Mouse (Mus musculus) hindbrain, embryonic 16.5 days (tissue): ENCODE data around the gene Msi2. TPM values are rescaled to one million over a fixed set of nuclear protein-coding genes. Genes with fewer than 3 reads are reported as not detected.

Experiments
- ATAC-seq: fragments of 200-750 bp; cut with Nextera tagmentation; 2 replicates; pipeline ENCODE4 v1.8.0; 2017; ENCODE audit warnings: moderate TSS enrichment, moderate library complexity
- H3K27ac ChIP-seq: fragments of 300-500 bp; sonication (generic); 2 replicates; pipeline ENCODE4 v1.5.1; 2014; ENCODE audit warnings: low read depth, mild to moderate bottlenecking, control low read depth, low read length, moderate library complexity
- H3K27me3 ChIP-seq: fragments of 300-500 bp; sonication (generic); replicated peaks from 2 replicates; pipeline ENCODE4 v1.6.1; 2014; ENCODE audit warnings: low read length; ENCODE audit not compliant: control insufficient read depth, insufficient read depth
- H3K36me3 ChIP-seq: fragments of 300-500 bp; sonication (generic); 2 replicates; pipeline ENCODE4 v1.6.1; 2014; ENCODE audit warnings: mild to moderate bottlenecking, low read length, moderate library complexity, mixed read lengths; ENCODE audit not compliant: control insufficient read depth, insufficient read depth
- H3K4me1 ChIP-seq: fragments of 300-500 bp; sonication (generic); 2 replicates; pipeline ENCODE4 v1.6.1; 2014; ENCODE audit warnings: low read depth, low read length; ENCODE audit not compliant: control insufficient read depth, insufficient read depth
- H3K4me2 ChIP-seq: fragments of 300-500 bp; sonication (generic); 2 replicates; pipeline ENCODE4 v1.6.1; 2014; ENCODE audit warnings: mild to moderate bottlenecking, low read length, control low read depth, moderate library complexity
- H3K4me3 ChIP-seq: fragments of 300-500 bp; sonication (generic); 2 replicates; pipeline ENCODE4 v1.5.1; 2014; ENCODE audit warnings: mild to moderate bottlenecking, low read length, control low read depth, moderate library complexity
- H3K9ac ChIP-seq: fragments of 300-500 bp; sonication (generic); 2 replicates; pipeline ENCODE4 v1.6.1; 2014; ENCODE audit warnings: low read depth, mild to moderate bottlenecking, control low read depth, low read length, moderate library complexity
- H3K9me3 ChIP-seq: fragments of 300-500 bp; sonication (generic); 2 replicates; pipeline ENCODE4 v1.6.1; 2014; ENCODE audit warnings: mild to moderate bottlenecking, low read length, moderate library complexity; ENCODE audit not compliant: control insufficient read depth
- WGBS: fragments of 180-500 bp; shearing (Covaris S2); extraction: QIAGEN DNeasy Blood & Tissue Kit; methylation state at CpG from one replicate; pipeline ENCODE4 v1.1.7; 2014; 5-methylcytosine and 5-hydroxymethylcytosine counted together
- polyA plus RNA-seq: library from polyadenylated mRNA; unstranded; fragments of >200 nt; fragmentation: Nextera tagmentation; extraction: Ambion mirVana; gene quantifications from 2 replicates; pipeline ENCODE4 v1.2.1, GENCODE M21; 2015

Msi2 gene
- polyA plus RNA-seq, 1 experiment from 2014 or later: 31.0 TPM

- no peak overlapping the region for H3K4me2 ChIP-seq
- H3K4me1 ChIP-seq: peaks cover 34% of the 10 kb centered on the region
- no peak overlapping the region; the same call in 1 of the 2 replicates for H3K27ac ChIP-seq
- no peak overlapping the region for H3K9ac ChIP-seq
- no peak for ATAC-seq
- H3K4me3 ChIP-seq: no peak overlapping the region
- no peaks in the 10 kb centered on the region for H3K9me3 ChIP-seq
- WGBS: 67% methylated on average over 7 of the region's 7 CpGs
- H3K27me3 ChIP-seq: no peaks in the 10 kb centered on the region
- H3K36me3 ChIP-seq: no peaks in the 10 kb centered on the region
Observed at GRCm38 (mm10) chr11:88602471-88603120, 115.7 kb downstream of the Msi2 start.

GRCm38 (mm10) chr11:88600194-88600593 is 118.1 kb downstream of the Msi2 start:
- no peak for ATAC-seq
- Histone ChIP-seq H3K36me3 (no peaks in the 10 kb centered on the region), H3K9me3 (no peaks in the 10 kb centered on the region), H3K27ac (peak overlapping the region; percentile 27; the same call in 1 of the 2 replicates), H3K4me2 (no peak overlapping the region), H3K9ac (no peak overlapping the region), H3K4me1 (peaks cover 21% of the 10 kb centered on the region), H3K4me3 (no peak overlapping the region), H3K27me3 (no peaks in the 10 kb centered on the region)
- 84% methylated on average over 3 of the region's 3 CpGs for WGBS

- no peaks in the 10 kb centered on the region for H3K27me3 ChIP-seq
- peak overlapping the region; percentile 20 for H3K27ac ChIP-seq
- ATAC-seq: peak; percentile 68
- H3K9me3 ChIP-seq: no peaks in the 10 kb centered on the region
- H3K4me2 ChIP-seq: peak overlapping the region; percentile 17; the same call in 1 of the 2 replicates
- H3K9ac ChIP-seq: no peak overlapping the region; the same call in 1 of the 2 replicates
- H3K36me3 ChIP-seq: no peaks in the 10 kb centered on the region
- H3K4me3 ChIP-seq: no peak overlapping the region
- H3K4me1 ChIP-seq: peaks cover 26% of the 10 kb centered on the region
- WGBS: 43% methylated on average over 17 of the region's 17 CpGs
Observed at GRCm38 (mm10) chr11:88599332-88600130, 118.8 kb downstream of the Msi2 start.

GRCm38 (mm10) chr11:88598848-88599175 is 119.5 kb downstream of the Msi2 start:
- H3K9ac ChIP-seq: no peak overlapping the region; the same call in 1 of the 2 replicates
- no peaks in the 10 kb centered on the region for H3K9me3 ChIP-seq
- no peaks in the 10 kb centered on the region for H3K36me3 ChIP-seq
- no peak overlapping the region for H3K4me2 ChIP-seq
- no peak for ATAC-seq
- WGBS: 58% methylated on average over 3 of the region's 3 CpGs
- H3K4me1 ChIP-seq: peaks cover 29% of the 10 kb centered on the region
- no peak overlapping the region for H3K4me3 ChIP-seq
- no peaks in the 10 kb centered on the region for H3K27me3 ChIP-seq
- peak overlapping the region; percentile 20 for H3K27ac ChIP-seq

GRCm38 (mm10) chr11:88598150-88598847 is 120.0 kb downstream of the Msi2 start:
- Histone ChIP-seq H3K27ac (peak overlapping the region; percentile 20; the same call in 1 of the 2 replicates), H3K9ac (no peak overlapping the region; the same call in 1 of the 2 replicates), H3K9me3 (no peaks in the 10 kb centered on the region), H3K27me3 (no peaks in the 10 kb centered on the region), H3K36me3 (no peaks in the 10 kb centered on the region), H3K4me3 (no peak overlapping the region), H3K4me2 (no peak overlapping the region), H3K4me1 (peaks cover 31% of the 10 kb centered on the region)
- ATAC-seq: no peak
- WGBS: 56% methylated on average over 11 of the region's 11 CpGs

- H3K9ac ChIP-seq: no peak overlapping the region
- 0 out of 2 replicates have a peak overlapping the region, but pooled peaks have one; percentile 3 for H3K27ac ChIP-seq
- H3K27me3 ChIP-seq: no peaks in the 10 kb centered on the region
- peaks cover 31% of the 10 kb centered on the region for H3K4me1 ChIP-seq
- no peak overlapping the region for H3K4me3 ChIP-seq
- H3K36me3 ChIP-seq: no peaks in the 10 kb centered on the region
- ATAC-seq: no peak
- 49% methylated on average over 4 of the region's 4 CpGs for WGBS
- no peak overlapping the region for H3K4me2 ChIP-seq
- H3K9me3 ChIP-seq: no peaks in the 10 kb centered on the region
Observed at GRCm38 (mm10) chr11:88595616-88596015, 122.7 kb downstream of the Msi2 start.

- H3K9me3 ChIP-seq: no peaks in the 10 kb centered on the region
- 54% methylated on average over 13 of the region's 13 CpGs for WGBS
- H3K4me3 ChIP-seq: no peak overlapping the region
- no peaks in the 10 kb centered on the region for H3K27me3 ChIP-seq
- H3K36me3 ChIP-seq: no peaks in the 10 kb centered on the region
- no peak overlapping the region for H3K4me2 ChIP-seq
- peaks cover 33% of the 10 kb centered on the region for H3K4me1 ChIP-seq
- peak overlapping the region; percentile 36; the same call in 1 of the 2 replicates for H3K27ac ChIP-seq
- H3K9ac ChIP-seq: no peak overlapping the region
- ATAC-seq: no peak
Observed at GRCm38 (mm10) chr11:88594804-88595611, 123.3 kb downstream of the Msi2 start.

- ATAC-seq: no peak
- H3K9me3 ChIP-seq: no peaks in the 10 kb centered on the region
- no peak overlapping the region for H3K9ac ChIP-seq
- H3K4me1 ChIP-seq: peaks cover 33% of the 10 kb centered on the region
- 36% methylated on average over 7 of the region's 8 CpGs for WGBS
- no peaks in the 10 kb centered on the region; the same call in 1 of the 2 replicates for H3K36me3 ChIP-seq
- no peak overlapping the region for H3K4me2 ChIP-seq
- H3K27me3 ChIP-seq: no peaks in the 10 kb centered on the region
- H3K27ac ChIP-seq: no peak overlapping the region
- no peak overlapping the region for H3K4me3 ChIP-seq
Observed at GRCm38 (mm10) chr11:88594010-88594409, 124.3 kb downstream of the Msi2 start.
